20 mouse cellular contexts compared by ENCODE assay signal in the genomic region with DNA sequence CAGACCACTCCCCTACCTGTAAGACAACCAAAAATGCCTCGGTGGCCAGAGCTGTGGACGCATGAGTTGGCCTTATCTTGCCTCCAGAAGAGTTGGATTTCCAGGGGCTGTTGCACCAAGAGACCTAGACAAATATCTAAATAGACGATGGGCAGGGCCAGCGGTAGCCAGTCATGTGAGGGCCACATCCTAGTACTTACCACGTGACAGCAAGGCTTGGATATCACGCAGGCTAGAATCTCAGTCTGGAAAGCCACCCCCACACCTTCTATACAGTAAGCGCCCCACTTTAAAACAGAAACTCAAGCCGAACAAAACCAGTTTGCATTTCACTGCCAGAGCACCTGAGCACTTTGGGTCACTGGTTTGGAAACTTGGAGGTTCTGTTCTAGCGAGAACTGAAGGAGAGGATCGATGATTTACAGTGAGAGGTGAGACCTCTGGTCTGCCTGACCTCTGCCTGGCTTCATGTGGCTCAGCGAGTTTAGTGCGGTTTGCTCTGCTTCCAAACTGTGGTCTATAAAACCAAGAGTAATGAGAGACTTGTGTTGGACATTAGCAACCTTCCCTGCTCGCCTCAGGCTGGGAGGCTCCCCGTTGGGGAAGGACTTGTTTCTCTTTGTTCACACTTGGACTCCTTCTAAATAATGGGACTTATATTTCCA. TPM values are rescaled to one million over a fixed set of nuclear protein-coding genes. Genes with fewer than 3 reads are reported as not detected.
DNase-seq lines count a peak whose midpoint lies in the region; ATAC-seq and TF ChIP-seq lines count a peak whose summit lies in the region.
"Had no signal": no experiment of that assay in that cellular context is flagged by ENCODE, and none has a peak within 500 bp of the region (broad histone marks: within the 10 kb centered on the region; RNA-seq: fewer than 3 reads in every experiment).

No protein-coding gene starts in this region.

- H3K27ac ChIP-seq in liver, postnatal 0 days (ENCODE audit: low read depth): no peak overlapping the region
- no peak overlapping the region for H3K27ac ChIP-seq in liver, embryonic 12.5 days
- peak overlapping the region; percentile 89 for H3K27ac ChIP-seq in kidney, embryonic 15.5 days
- H3K27ac ChIP-seq in limb, embryonic 11.5 days (replicated peaks; ENCODE audit: low read depth, low read length): no peak overlapping the region
- H3K27ac ChIP-seq: gastrocnemius, adult 2 months; heart, embryonic 15.5 days; liver, embryonic 14.5 days; midbrain, embryonic 10.5 days had no signal

- no peaks in the 10 kb centered on the region for H3K9me3 ChIP-seq in liver, postnatal 0 days (ENCODE audit: low read length)
- no peaks in the 10 kb centered on the region for H3K9me3 ChIP-seq in liver, embryonic 12.5 days (replicated peaks)
- H3K9me3 ChIP-seq in kidney, embryonic 15.5 days (replicated peaks): no peaks in the 10 kb centered on the region
- no peaks in the 10 kb centered on the region for H3K9me3 ChIP-seq in limb, embryonic 11.5 days (ENCODE audit: control insufficient read depth, low read length)
- H3K9me3 ChIP-seq: heart, embryonic 15.5 days; hindbrain, embryonic 10.5 days; midbrain, embryonic 10.5 days had no signal

- TF ChIP-seq EP300 in liver, postnatal 0 days (IDR thresholded peaks at IDR 0.05; ENCODE audit: low read depth): no peak

- no peaks in the 10 kb centered on the region for H3K36me3 ChIP-seq in liver, postnatal 0 days (replicated peaks; ENCODE audit: insufficient read depth, low read length)
- H3K36me3 ChIP-seq in liver, embryonic 12.5 days: no peaks in the 10 kb centered on the region
- no peaks in the 10 kb centered on the region for H3K36me3 ChIP-seq in kidney, embryonic 15.5 days
- H3K36me3 ChIP-seq in limb, embryonic 11.5 days (ENCODE audit: control insufficient read depth, insufficient read depth, low read length): no peaks in the 10 kb centered on the region
- H3K36me3 ChIP-seq: heart, embryonic 15.5 days; hindbrain, embryonic 10.5 days; midbrain, embryonic 10.5 days had no signal

- no peak for DNase-seq in liver, postnatal 0 days
- peak; percentile 58 for DNase-seq in limb, embryonic 11.5 days (ENCODE audit: low spot score)
- no peak for DNase-seq in frontal cortex, postnatal 25 days (ENCODE audit: low spot score in 2 of 2)
- DNase-seq in urinary bladder, postnatal 4 days (ENCODE audit: low spot score in 2 of 2): no peak
- DNase-seq in adrenal gland, postnatal 36 days: no peak
- DNase-seq: adrenal gland, adult 2 months; cerebellum, adult 11-12 months; cerebellum, postnatal 36 days; gastrocnemius, adult 2 months; lung, postnatal 36 days; right cerebral cortex, postnatal 14 days; thymus, adult 2 months had no signal

- peaks cover 11% of the 10 kb centered on the region; the same call in 1 of the 2 replicates for H3K27me3 ChIP-seq in liver, postnatal 0 days (ENCODE audit: insufficient read depth, low read length)
- peaks cover 88% of the 10 kb centered on the region for H3K27me3 ChIP-seq in liver, embryonic 12.5 days (replicated peaks)
- H3K27me3 ChIP-seq in kidney, embryonic 15.5 days: no peaks in the 10 kb centered on the region
- no peaks in the 10 kb centered on the region for H3K27me3 ChIP-seq in limb, embryonic 11.5 days (ENCODE audit: control insufficient read depth, insufficient read depth, low read length)

- no peak for TF ChIP-seq CTCF in liver, postnatal 0 days (IDR thresholded peaks at IDR 0.05; ENCODE audit: low read depth)

- no peak overlapping the region for H3K4me3 ChIP-seq in liver, postnatal 0 days (ENCODE audit: low read depth, low read length)
- H3K4me3 ChIP-seq in liver, embryonic 12.5 days: no peak overlapping the region
- no peak overlapping the region for H3K4me3 ChIP-seq in kidney, embryonic 15.5 days (replicated peaks)
- no peak overlapping the region for H3K4me3 ChIP-seq in limb, embryonic 11.5 days (ENCODE audit: low read depth, low read length)
- H3K4me3 ChIP-seq: gastrocnemius, adult 2 months; heart, embryonic 15.5 days; hindbrain, embryonic 10.5 days; midbrain, embryonic 10.5 days had no signal

- peak; percentile 28; the same call in 1 of the 2 replicates for ATAC-seq in liver, postnatal 0 days
- no peak for ATAC-seq in liver, embryonic 12.5 days
- peak; percentile 59 for ATAC-seq in kidney, embryonic 15.5 days (replicated peaks; ENCODE audit: low FRiP score)
- no peak for ATAC-seq in limb, embryonic 11.5 days (ENCODE audit: insufficient number of reproducible peaks, low FRiP score, low TSS enrichment, low read depth)
- ATAC-seq: forebrain, embryonic 14.5 days had no signal

- H3K4me2 ChIP-seq in liver, postnatal 0 days (ENCODE audit: low read depth, low read length): no peak overlapping the region
- no peak overlapping the region for H3K4me2 ChIP-seq in liver, embryonic 12.5 days
- peak overlapping the region; percentile 29; the same call in 1 of the 2 replicates for H3K4me2 ChIP-seq in kidney, embryonic 15.5 days
- no peak overlapping the region for H3K4me2 ChIP-seq in limb, embryonic 11.5 days (ENCODE audit: low read depth, severe bottlenecking)
- H3K4me2 ChIP-seq: heart, embryonic 15.5 days had no signal

- WGBS in liver, postnatal 0 days (ENCODE audit: insufficient replicate concordance): 64% methylated on average over 14 of the region's 14 CpGs
- WGBS in liver, embryonic 12.5 days (ENCODE audit: insufficient replicate concordance): 62% methylated on average over 14 of the region's 14 CpGs
- WGBS in kidney, embryonic 15.5 days: 28% methylated on average over 14 of the region's 14 CpGs
- WGBS in limb, embryonic 11.5 days: 49% methylated on average over 14 of the region's 14 CpGs

- no peak overlapping the region for H3K9ac ChIP-seq in liver, postnatal 0 days (replicated peaks)
- no peak overlapping the region for H3K9ac ChIP-seq in liver, embryonic 12.5 days
- H3K9ac ChIP-seq in kidney, embryonic 15.5 days: no peak overlapping the region
- H3K9ac ChIP-seq in limb, embryonic 11.5 days (ENCODE audit: low read length): no peak overlapping the region
- H3K9ac ChIP-seq: heart, embryonic 15.5 days; liver, embryonic 14.5 days had no signal

- peaks cover 9% of the 10 kb centered on the region for H3K4me1 ChIP-seq in liver, postnatal 0 days (ENCODE audit: insufficient read depth)
- H3K4me1 ChIP-seq in liver, embryonic 12.5 days: peaks cover 29% of the 10 kb centered on the region
- peaks cover 59% of the 10 kb centered on the region for H3K4me1 ChIP-seq in kidney, embryonic 15.5 days
- peaks cover 41% of the 10 kb centered on the region for H3K4me1 ChIP-seq in limb, embryonic 11.5 days (ENCODE audit: control insufficient read depth, insufficient read depth, low read length)

RNA-seq across cellular contexts. Expression of gene Papln, which starts 4.9 kb away (rescaled TPM):
- polyA plus RNA-seq in liver, postnatal 0 days (2015; fragmentation: Nextera tagmentation; extraction: Ambion mirVana): 0.15 and 0.28 TPM in 2 replicates
- polyA plus RNA-seq in liver, embryonic 12.5 days (2016; fragmentation: Nextera tagmentation; extraction: Ambion mirVana): 0.61 and 0.70 TPM in 2 replicates
- polyA plus RNA-seq in kidney, embryonic 15.5 days (2015; fragmentation: Nextera tagmentation; extraction: Ambion mirVana): 2.0 and 2.1 TPM in 2 replicates
- polyA plus RNA-seq in limb, embryonic 11.5 days (2014; fragmentation: Nextera tagmentation; extraction: Ambion mirVana): not detected in 2 replicates
- 1 to 10 TPM; 2.5 to 2.7 TPM for total RNA-seq in adrenal gland, postnatal 36 days (2021)
- total RNA-seq: neutrophil, adult 5-6 weeks had no signal

Comparison
In these comparisons a context has a peak if more than half of its experiments do, and no peak if none do; other contexts are left out.
1. ATAC-seq: peak in liver, postnatal 0 days (single experiment) and kidney, embryonic 15.5 days (single experiment); none in liver, embryonic 12.5 days (single experiment) and limb, embryonic 11.5 days (single experiment).